Mouse (Mus musculus) myocyte (in vitro differentiated cells): ENCODE measurements around the gene Tuba1a. TPM values are rescaled to one million over a fixed set of nuclear protein-coding genes. Genes with fewer than 3 reads are reported as not detected.

Experiments
- H3K27me3 ChIP-seq: one replicate; pipeline ENCODE4 v1.6.1; 2011; ENCODE audit not compliant: control insufficient read depth, insufficient read depth, insufficient read length
- H3K36me3 ChIP-seq: one replicate; pipeline ENCODE4 v1.6.1; 2011; ENCODE audit not compliant: control insufficient read depth, insufficient read depth
- H3K4me2 ChIP-seq: one replicate; pipeline ENCODE4 v1.6.1; 2011; ENCODE audit warnings: low read depth, control low read depth
- H3K4me3 ChIP-seq: one replicate; pipeline ENCODE4 v1.5.1; 2011; ENCODE audit warnings: mild to moderate bottlenecking, control low read depth, moderate library complexity
- H3K79me2 ChIP-seq: one replicate; pipeline ENCODE4 v1.6.1; 2011; ENCODE audit not compliant: control insufficient read depth, insufficient read depth
- H3ac ChIP-seq: one replicate; pipeline ENCODE4 v1.6.1; 2011; ENCODE audit not compliant: control insufficient read depth, insufficient read length
- CEBPB ChIP-seq: IDR thresholded peaks from 2 replicates; pipeline ENCODE4 v1.6.1; 2011; ENCODE audit warnings: mild to moderate bottlenecking, moderate library complexity; ENCODE audit not compliant: poor library complexity, insufficient read depth, severe bottlenecking
- E2F4 ChIP-seq: IDR thresholded peaks from one replicate; pipeline ENCODE4 v1.6.1; 2011; ENCODE audit warnings: mild to moderate bottlenecking, control low read depth, moderate library complexity; ENCODE audit not compliant: insufficient read depth
- MAX ChIP-seq: IDR thresholded peaks from one replicate; pipeline ENCODE4 v1.6.1; 2011; ENCODE audit warnings: low read depth, mild to moderate bottlenecking, control low read depth
- MYOD1 ChIP-seq, 3 experiments: IDR thresholded peaks; one replicate each; pipeline ENCODE4 v1.6.1; 2011; ENCODE audit warnings: control low read depth in 2 of 3, low read depth in 2 of 3, mild to moderate bottlenecking in 2 of 3, moderate library complexity in 1 of 3; ENCODE audit not compliant: insufficient read length in 2 of 3, control insufficient read depth in 1 of 3
- MYOG ChIP-seq, 3 experiments: IDR thresholded peaks; one replicate each; pipeline ENCODE4 v1.6.1; 2011; ENCODE audit warnings: control low read depth in 2 of 3, low read depth in 2 of 3, mild to moderate bottlenecking in 2 of 3; ENCODE audit not compliant: insufficient read length in 2 of 3, control insufficient read depth in 1 of 3, insufficient read depth in 1 of 3
- POLR2A ChIP-seq: IDR thresholded peaks from one replicate; pipeline ENCODE4 v1.6.1; 2011; ENCODE audit warnings: low read depth, mild to moderate bottlenecking, control low read depth, moderate library complexity; ENCODE audit not compliant: insufficient read length
- POLR2AphosphoS2 ChIP-seq: IDR thresholded peaks from one replicate; pipeline ENCODE4 v1.6.1; 2011; ENCODE audit warnings: low read depth, control low read depth; ENCODE audit not compliant: insufficient read length
- REST ChIP-seq: IDR thresholded peaks from one replicate; pipeline ENCODE4 v1.6.1; 2011; ENCODE audit warnings: mild to moderate bottlenecking, control low read depth, moderate library complexity; ENCODE audit not compliant: insufficient read depth, insufficient read length
- SRF ChIP-seq: IDR thresholded peaks from one replicate; pipeline ENCODE4 v1.6.1; 2011; ENCODE audit warnings: low read depth; ENCODE audit not compliant: control insufficient read depth, insufficient read length
- TCF12 ChIP-seq: IDR thresholded peaks from one replicate; pipeline ENCODE4 v1.6.1; 2011; ENCODE audit warnings: mild to moderate bottlenecking, control low read depth; ENCODE audit not compliant: poor library complexity, insufficient read depth, severe bottlenecking
- TCF3 ChIP-seq: IDR thresholded peaks from one replicate; pipeline ENCODE4 v1.6.1; 2011; ENCODE audit warnings: low read depth, control low read depth; ENCODE audit not compliant: insufficient read length
- USF1 ChIP-seq: IDR thresholded peaks from one replicate; pipeline ENCODE4 v1.6.1; 2011; ENCODE audit warnings: low read depth, mild to moderate bottlenecking, control low read depth, moderate library complexity
- polyA plus RNA-seq: library from polyadenylated mRNA; unstranded; fragments of >200 nt; fragmentation: generic; extraction: Trizol; gene quantifications from one replicate; pipeline ENCODE4 v1.2.1, GENCODE M21; 2012; ENCODE audit warnings: missing spikeins

The Tuba1a gene
- polyA plus RNA-seq, 1 experiment, result 3,074 TPM

GRCm38 (mm10) chr15:98956000-98956399 lies 2.5 kb upstream of the Tuba1a start:
- Histone ChIP-seq H3ac (no peak overlapping the region), H3K4me3 (no peak overlapping the region), H3K36me3 (peaks cover 11% of the 10 kb centered on the region), H3K4me2 (no peak overlapping the region), H3K27me3 (no peaks in the 10 kb centered on the region), H3K79me2 (peaks cover 23% of the 10 kb centered on the region)
- TF ChIP-seq USF1, result no peak
- no peak for TF ChIP-seq MYOD1 (IDR thresholded peaks at IDR 0.05; ENCODE audit: control insufficient read depth in 1 of 3, insufficient read length in 2 of 3, low read depth in 2 of 3)
- no peak for TF ChIP-seq REST
- TF ChIP-seq CEBPB, result no peak
- TF ChIP-seq POLR2A, result no peak
- no peak for TF ChIP-seq POLR2AphosphoS2

GRCm38 (mm10) chr15:98955324-98955723 lies 1.8 kb upstream of the Tuba1a start:
- no peak overlapping the region for H3ac ChIP-seq
- peaks cover 24% of the 10 kb centered on the region for H3K79me2 ChIP-seq
- peaks cover 13% of the 10 kb centered on the region for H3K36me3 ChIP-seq
- H3K4me3 ChIP-seq, result no peak overlapping the region
- no peaks in the 10 kb centered on the region for H3K27me3 ChIP-seq
- TF ChIP-seq MAX (no peak), E2F4 (no peak), MYOG (IDR thresholded peaks at IDR 0.05; ENCODE audit: control insufficient read depth in 1 of 3, insufficient read depth in 1 of 3, insufficient read length in 2 of 3, low read depth in 2 of 3) (no peak), USF1 (no peak), POLR2A (no peak), REST (no peak), CEBPB (no peak), POLR2AphosphoS2 (no peak), TCF3 (no peak), TCF12 (no peak), MYOD1 (IDR thresholded peaks at IDR 0.05; ENCODE audit: control insufficient read depth in 1 of 3, insufficient read length in 2 of 3, low read depth in 2 of 3) (no peak), SRF (no peak)
- H3K4me2 ChIP-seq, result peak overlapping the region; percentile 84

- peaks cover 16% of the 10 kb centered on the region for H3K36me3 ChIP-seq
- no peak overlapping the region for H3ac ChIP-seq
- peak overlapping the region; percentile 84 for H3K4me2 ChIP-seq
- H3K27me3 ChIP-seq, result no peaks in the 10 kb centered on the region
- H3K79me2 ChIP-seq, result peaks cover 24% of the 10 kb centered on the region
- peak overlapping the region; percentile 97 for H3K4me3 ChIP-seq
- TF ChIP-seq USF1 (no peak), MYOG (IDR thresholded peaks at IDR 0.05; ENCODE audit: control insufficient read depth in 1 of 3, insufficient read depth in 1 of 3, insufficient read length in 2 of 3, low read depth in 2 of 3) (peak in 2 of 3 experiments; percentile 8 to 41), POLR2A (no peak), MYOD1 (IDR thresholded peaks at IDR 0.05; ENCODE audit: control insufficient read depth in 1 of 3, insufficient read length in 2 of 3, low read depth in 2 of 3) (peak in 2 of 3 experiments; percentile 32 to 54)
Observed at GRCm38 (mm10) chr15:98954425-98955253, 1.1 kb upstream of the Tuba1a start.

DNA sequence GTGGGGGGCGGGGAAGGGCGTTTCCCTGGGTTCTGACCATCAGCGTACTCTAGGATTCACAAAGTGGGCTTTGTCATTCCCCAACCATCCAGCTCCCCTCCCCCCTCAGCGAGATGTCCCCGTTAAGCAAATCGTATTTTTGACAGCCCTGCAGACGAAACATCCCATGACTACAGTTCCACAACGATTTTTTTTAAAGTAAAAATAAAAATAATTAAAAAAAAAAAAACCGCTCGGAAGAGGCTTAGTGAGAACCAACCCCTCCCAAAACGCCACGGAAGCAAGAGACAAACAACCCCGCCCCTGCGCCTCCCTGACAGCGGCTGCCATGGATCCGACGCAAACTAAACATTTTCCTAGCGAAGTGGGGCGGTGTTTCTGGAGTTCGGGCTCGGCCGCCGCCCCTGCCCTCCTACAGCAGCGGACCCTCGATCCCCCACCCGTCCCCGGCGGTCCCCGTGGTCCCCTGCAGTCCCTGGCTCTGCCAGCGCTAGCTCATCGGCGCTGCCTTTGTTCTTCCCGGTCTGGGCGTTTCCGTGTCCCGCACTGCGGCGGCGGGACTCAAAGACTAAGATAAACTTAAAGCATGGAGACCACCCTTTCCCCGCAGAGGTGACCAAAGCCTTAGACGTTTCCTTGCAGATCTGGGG lies 627 bp downstream of the Tuba1a start:
- Histone ChIP-seq H3K36me3 (peaks cover 24% of the 10 kb centered on the region), H3K4me2 (peak overlapping the region; percentile 84), H3K4me3 (peak overlapping the region; percentile 97), H3ac (peak overlapping the region; percentile 44), H3K79me2 (peaks cover 24% of the 10 kb centered on the region), H3K27me3 (no peaks in the 10 kb centered on the region)
- TF ChIP-seq POLR2AphosphoS2 (peak; percentile 59), REST (no peak)

GRCm38 (mm10) chr15:98952063-98952455 lies 1.4 kb downstream of the Tuba1a start:
- Histone ChIP-seq H3K4me2 (peak overlapping the region; percentile 76), H3K27me3 (no peaks in the 10 kb centered on the region), H3K36me3 (peaks cover 24% of the 10 kb centered on the region), H3K79me2 (peaks cover 24% of the 10 kb centered on the region), H3ac (no peak overlapping the region), H3K4me3 (peak overlapping the region; percentile 97)
- TF ChIP-seq MYOD1 (IDR thresholded peaks at IDR 0.05; ENCODE audit: control insufficient read depth in 1 of 3, insufficient read length in 2 of 3, low read depth in 2 of 3), result no peak
- TF ChIP-seq CEBPB, result 0 out of 2 replicates have a peak, but pooled peaks have one; percentile 26
- peak; percentile 89 for TF ChIP-seq POLR2AphosphoS2
- peak; percentile 74 for TF ChIP-seq POLR2A
- TF ChIP-seq MAX, result no peak
- TF ChIP-seq TCF3, result no peak
- TF ChIP-seq SRF, result no peak
